Mouse (Mus musculus) gastrocnemius, adult 8-10 months (tissue): ENCODE results near the gene Manba. TPM values are rescaled to one million over a fixed set of nuclear protein-coding genes. Genes with fewer than 3 reads are reported as not detected.

Experiments used
- total RNA-seq, 4 experiments: library from RNA; stranded (reverse); gene quantifications; 2 replicates each; pipeline ENCODE4 v1.2.4; 2022

The Manba gene
- total RNA-seq, 4 experiments from 2014 or later: 3.0 to 3.6 (median 3.4) TPM

Other genes starting within 250 kb of the Manba start
- 1 to 10 TPM; 1.4 to 2.7 (median 2.3) TPM for gene Bdh2, start 204.4 kb upstream of the Manba start, total RNA-seq
- gene Slc9b2, start 177.9 kb upstream of the Manba start, total RNA-seq: under 1 TPM in 2 of 4 experiments, not detected in 2; 0.22 to 0.25 TPM
- gene Slc9b1, start 137.6 kb upstream of the Manba start, total RNA-seq: not detected
- 10 to 100 TPM; 29.1 to 33.4 (median 31.5) TPM for gene Cisd2, start 61.7 kb upstream of the Manba start, total RNA-seq
- 100 to 1,000 TPM; 303 to 346 (median 323) TPM for gene Ube2d3, start 47.5 kb upstream of the Manba start, total RNA-seq
- 10 to 100 TPM; 17.2 to 21.6 (median 19.0) TPM for gene Nfkb1, start 205.9 kb downstream of the Manba start, total RNA-seq